Mouse (Mus musculus) induced T-regulatory cell, adult 2 months (primary cell): ENCODE measurements around the gene Lrrc49.

ENCODE experiments used
- DNase-seq: peaks from one replicate; pipeline ENCODE4 v3.0.0-alpha.2; 2012; ENCODE audit warnings: low read depth

Gene Lrrc49

GRCm38 (mm10) chr9:60674780-60675179 lies 13.2 kb downstream of the Lrrc49 start:
- DNase-seq: no peak

GRCm38 (mm10) chr9:60672568-60672967 lies 15.4 kb downstream of the Lrrc49 start:
- no peak for DNase-seq

DNA sequence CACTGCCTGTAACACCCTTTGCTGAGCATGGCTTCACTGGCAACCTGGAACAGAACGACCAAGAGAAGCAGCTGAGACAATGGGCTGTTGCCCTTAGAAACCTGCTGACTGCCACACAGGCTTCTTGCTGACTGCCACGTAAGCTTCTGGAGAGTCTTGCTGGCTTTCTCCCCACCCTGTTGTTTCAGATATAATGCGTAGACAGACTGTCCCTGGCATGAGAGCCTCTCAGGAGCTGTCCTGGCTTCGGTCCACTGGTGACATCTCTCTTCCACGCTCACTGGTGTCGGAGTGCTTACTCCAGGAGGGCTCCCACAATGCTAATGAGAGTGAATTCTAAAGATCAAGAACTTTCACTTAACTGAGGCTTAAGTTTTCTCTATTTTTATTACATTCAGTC lies 19.1 kb downstream of the Lrrc49 start:
- DNase-seq: no peak

- no peak for DNase-seq
Observed at GRCm38 (mm10) chr9:60665535-60665934, 22.4 kb downstream of the Lrrc49 start.

DNA sequence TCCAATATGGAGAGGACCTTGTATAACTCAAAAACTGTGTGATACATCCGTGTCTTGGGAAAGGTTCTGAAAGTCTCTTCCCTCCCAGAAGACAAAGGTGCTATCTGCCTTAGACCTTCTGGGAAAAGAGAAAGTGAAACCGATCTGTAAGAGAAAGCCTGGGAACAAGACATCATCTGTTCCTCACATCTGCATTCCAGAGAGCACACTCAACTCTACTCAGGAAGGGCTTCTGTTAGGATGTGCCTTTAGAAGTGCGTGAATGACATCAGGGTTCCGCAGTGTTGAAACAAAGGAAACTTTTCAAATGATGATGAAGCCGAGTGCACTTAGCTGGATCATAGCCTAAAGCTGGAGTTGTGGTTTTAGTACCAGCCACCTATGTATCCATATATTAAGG lies 23.1 kb downstream of the Lrrc49 start:
- no peak for DNase-seq

GRCm38 (mm10) chr9:60664385-60664784 lies 23.6 kb downstream of the Lrrc49 start:
- no peak for DNase-seq

GRCm38 (mm10) chr9:60662936-60663335 lies 25.0 kb downstream of the Lrrc49 start:
- no peak for DNase-seq

- no peak for DNase-seq
Observed at GRCm38 (mm10) chr9:60653582-60653981, 34.4 kb downstream of the Lrrc49 start.

DNA sequence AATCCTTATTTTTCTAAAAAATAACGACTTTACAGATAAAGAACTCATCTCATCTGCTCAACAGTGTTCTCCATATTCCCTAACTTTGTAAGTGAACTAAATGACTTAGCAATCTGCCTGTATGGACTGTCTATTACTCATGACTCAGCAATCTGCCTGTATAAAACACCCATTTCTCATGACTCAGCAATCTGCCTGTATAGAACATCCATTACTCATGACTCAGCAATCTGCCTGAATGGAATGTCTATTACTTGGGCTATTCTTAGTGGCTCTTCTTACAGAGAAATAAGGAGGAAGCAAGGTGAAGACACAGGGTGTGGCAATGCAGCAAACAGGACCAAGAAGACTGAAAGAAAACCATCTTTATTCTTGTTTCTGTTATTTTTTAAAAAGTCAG lies 34.8 kb downstream of the Lrrc49 start:
- no peak for DNase-seq

- DNase-seq: no peak
Observed at GRCm38 (mm10) chr9:60650277-60650676, 37.7 kb downstream of the Lrrc49 start.

- DNase-seq: no peak
Observed at GRCm38 (mm10) chr9:60648981-60649975, 38.7 kb downstream of the Lrrc49 start.

GRCm38 (mm10) chr9:60633601-60634000 lies 54.4 kb downstream of the Lrrc49 start:
- no peak for DNase-seq

- DNase-seq: no peak
Observed at GRCm38 (mm10) chr9:60626311-60626791, 61.6 kb downstream of the Lrrc49 start.

- DNase-seq: no peak
Observed at GRCm38 (mm10) chr9:60625895-60626294, 62.1 kb downstream of the Lrrc49 start.

DNA sequence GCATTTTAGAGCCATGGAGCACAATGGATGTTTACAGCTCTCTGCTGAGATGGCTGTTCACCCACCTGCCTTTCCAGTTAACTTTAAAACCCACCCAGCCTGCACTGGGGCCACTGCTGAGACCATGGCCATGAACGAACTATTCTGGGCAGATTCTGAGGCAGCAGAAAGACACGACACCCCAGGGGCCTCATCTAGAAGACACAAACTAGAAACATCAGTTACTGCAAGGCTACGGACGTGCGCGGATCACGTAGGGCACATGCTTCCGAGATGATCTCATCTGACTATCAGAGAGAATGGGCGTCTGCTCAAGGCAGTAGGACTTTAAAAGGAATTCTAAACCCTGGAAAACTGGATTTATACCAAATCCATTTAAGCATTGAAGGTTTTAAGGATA lies 71.0 kb downstream of the Lrrc49 start:
- no peak for DNase-seq

DNA sequence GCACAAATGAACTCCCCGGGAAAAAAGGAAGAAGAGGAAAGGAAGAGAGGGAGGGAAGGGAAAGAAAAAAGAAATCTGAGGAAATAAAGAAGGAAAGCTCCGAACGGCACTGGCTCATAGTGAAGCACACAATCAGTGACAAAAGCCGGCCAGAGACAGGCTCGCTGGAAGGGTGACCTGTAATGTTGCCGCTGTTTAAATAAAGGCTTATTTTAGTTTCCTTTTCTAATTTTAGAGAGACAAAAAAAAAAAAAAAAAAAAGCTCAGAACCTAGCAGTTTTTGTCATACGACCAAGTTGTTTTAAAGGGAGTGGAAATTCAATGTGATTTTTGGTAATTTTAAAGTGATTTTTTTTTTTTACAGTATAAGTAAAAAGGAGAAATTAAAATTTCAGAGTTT lies 71.6 kb downstream of the Lrrc49 start:
- DNase-seq: no peak

DNA sequence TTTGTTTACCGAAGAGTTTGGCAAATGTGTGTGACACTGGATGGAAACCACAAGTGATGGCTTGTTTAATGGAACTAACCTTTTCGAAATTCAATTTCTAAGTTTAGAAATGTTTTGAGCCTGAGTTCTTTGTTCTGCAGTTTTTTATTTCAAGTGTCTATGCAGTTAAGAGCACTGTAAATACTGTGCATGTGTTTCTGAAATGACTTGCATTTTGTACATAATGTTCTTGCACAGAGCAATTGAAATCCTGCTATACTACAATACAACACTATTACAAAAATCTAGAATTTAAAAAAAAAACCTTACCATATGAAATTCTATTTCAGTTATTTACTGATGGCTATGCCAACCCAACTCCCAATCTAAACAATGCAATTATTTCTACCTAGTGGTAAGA lies 75.7 kb downstream of the Lrrc49 start:
- DNase-seq: no peak

DNA sequence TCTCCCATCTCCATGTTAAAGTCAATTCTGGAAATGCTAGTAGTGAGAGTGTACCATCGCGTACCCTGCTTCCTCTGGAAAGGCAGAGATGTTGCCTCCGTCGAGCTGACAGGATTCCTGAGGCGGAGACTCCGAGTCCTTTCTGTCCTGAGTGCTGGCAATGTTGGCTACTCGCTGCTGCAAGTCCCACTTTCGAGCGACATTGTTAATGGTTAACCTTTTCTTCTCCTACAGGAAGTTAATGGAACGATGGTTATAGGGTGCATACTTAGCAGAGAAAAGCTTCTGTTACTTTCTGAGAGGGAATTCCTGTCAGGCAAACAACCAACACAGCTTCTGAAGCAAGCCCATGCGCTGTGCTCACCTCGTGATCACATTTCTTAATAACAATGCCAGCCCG lies 77.8 kb downstream of the Lrrc49 start:
- no peak for DNase-seq

DNA sequence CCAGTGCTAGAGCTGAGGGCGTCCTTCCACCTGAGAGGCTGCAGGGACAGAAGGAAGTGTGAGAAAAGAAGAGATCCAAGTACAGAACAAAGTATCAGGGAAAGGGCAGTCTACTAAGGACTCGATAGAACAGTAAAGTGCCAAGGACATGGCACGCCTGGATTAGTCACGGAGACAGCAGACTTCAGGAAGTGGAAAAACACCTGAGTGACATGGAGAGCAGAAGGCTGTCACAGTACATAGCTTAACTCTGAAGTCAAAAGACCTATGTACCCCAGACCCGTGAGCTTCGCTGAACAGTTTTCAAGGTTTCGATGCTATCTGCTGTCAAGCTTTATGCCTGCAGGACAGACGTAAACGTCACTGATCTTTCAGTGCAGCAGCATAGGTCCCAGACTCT lies 79.1 kb downstream of the Lrrc49 start:
- no peak for DNase-seq

DNA sequence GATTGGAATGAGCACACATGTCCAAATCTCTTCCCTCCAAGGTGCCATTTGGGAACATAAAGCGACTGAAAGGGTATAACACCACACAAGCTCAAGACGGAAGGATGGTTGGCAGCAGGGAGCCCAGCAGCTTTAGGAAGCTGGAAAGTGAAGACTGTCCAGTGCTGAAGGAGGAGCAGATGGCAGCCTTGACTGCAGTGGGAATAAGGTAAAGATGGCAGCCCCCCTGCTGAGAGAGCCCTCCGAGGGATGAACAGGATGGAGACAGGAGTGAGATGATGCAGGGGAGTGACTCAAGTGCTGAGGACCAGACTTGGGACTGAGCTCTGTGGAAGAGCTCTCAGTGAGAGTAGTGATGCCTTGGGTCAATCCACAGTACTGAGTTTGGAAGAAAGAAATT lies 79.9 kb downstream of the Lrrc49 start:
- DNase-seq: no peak

DNA sequence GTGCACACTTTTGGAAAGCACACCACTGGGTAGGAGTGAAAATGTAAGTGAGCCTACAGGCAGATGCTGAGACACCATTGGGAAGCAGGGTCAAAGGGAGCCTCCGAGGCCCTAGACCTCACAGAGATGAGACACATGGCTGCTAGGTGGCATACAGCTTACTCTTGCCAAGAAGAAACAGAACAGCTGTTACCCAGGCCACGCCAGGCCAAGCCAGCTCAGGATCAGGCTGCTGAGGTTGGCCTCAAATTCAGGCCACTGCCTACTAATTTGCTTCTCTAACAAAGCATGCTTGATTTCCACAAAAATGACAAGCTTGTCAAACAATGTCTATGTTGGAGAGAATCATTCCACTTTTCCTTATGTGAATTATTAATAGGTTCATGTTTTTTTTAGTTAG lies 83.0 kb downstream of the Lrrc49 start:
- DNase-seq: no peak

DNA sequence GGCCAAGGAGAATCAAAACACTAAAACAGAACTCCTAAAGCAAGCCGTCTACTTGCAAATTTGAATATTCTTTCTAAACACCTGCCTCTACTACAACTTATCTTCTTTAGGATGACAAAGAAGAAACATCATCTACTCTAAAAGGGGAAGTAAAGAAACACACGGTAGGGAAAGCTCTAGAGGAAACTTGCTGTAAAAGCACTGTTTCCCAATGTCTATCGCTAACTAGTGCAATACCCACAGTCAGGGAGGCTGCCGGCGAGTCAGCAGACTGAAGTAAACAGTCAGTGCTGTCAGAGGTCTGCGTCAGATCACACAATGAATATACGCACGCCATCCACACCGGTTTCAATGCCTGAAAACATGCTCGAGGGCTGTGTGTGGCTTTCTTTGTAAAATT lies 86.0 kb downstream of the Lrrc49 start:
- no peak for DNase-seq

- DNase-seq: no peak
Observed at GRCm38 (mm10) chr9:60600273-60600672, 87.7 kb downstream of the Lrrc49 start.

DNA sequence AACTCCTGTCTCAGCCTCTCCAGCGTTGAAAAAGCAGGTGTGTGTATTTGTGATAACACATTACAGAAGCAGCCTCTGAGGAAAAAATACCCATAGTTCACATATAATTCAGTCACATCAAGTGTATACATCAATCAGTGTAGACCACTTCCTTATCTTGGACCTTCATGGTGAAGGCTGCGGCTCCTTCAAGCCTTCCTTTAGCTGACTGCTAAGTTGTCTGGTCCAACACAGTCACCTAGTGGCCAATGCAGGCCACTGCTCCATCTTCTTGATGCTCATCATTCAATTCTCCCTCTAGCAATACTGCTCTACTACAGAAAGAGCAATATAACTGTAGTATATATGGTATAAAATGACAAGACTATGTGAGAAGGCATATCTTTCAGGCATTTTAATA lies 88.5 kb downstream of the Lrrc49 start:
- DNase-seq: no peak
